Mouse (Mus musculus) MEL (cell line): ENCODE measurements around the gene Fam160b1. TPM values are rescaled to one million over a fixed set of nuclear protein-coding genes. Genes with fewer than 3 reads are reported as not detected.

Source experiments
- DNase-seq: peaks from one replicate; pipeline ENCODE4 v3.0.0; 2011; ENCODE audit warnings: low read depth, low spot score
- H3K27ac ChIP-seq: 2 replicates; pipeline ENCODE4 v1.5.1; 2012; ENCODE audit warnings: low read depth, mild to moderate bottlenecking, control low read depth, low read length, moderate library complexity; ENCODE audit not compliant: control insufficient read depth
- H3K27me3 ChIP-seq, 2 experiments: fragments of 150-350 bp in 1 of 2; sonication (generic) in 1 of 2; 2 replicates each; pipeline ENCODE4 v1.6.1; 2012; ENCODE audit warnings: low read length in 2 of 2, mild to moderate bottlenecking in 2 of 2, improper control_type of control experiment in 1 of 2, moderate library complexity in 1 of 2; ENCODE audit not compliant: insufficient read depth in 2 of 2, control insufficient read depth in 1 of 2
- H3K36me3 ChIP-seq, 2 experiments: 2 replicates each; pipeline ENCODE4 v1.6.1; 2012 to 2014; ENCODE audit warnings: low read length in 2 of 2, improper control_type of control experiment in 1 of 2, inconsistent platforms in 1 of 2, mild to moderate bottlenecking in 1 of 2; ENCODE audit not compliant: insufficient read depth in 2 of 2, control insufficient read depth in 1 of 2
- H3K4me1 ChIP-seq, 2 experiments: fragments of 150-350 bp in 1 of 2; sonication (generic) in 1 of 2; 2 replicates each; pipeline ENCODE4 v1.6.1; 2012; ENCODE audit warnings: low read length in 2 of 2, improper control_type of control experiment in 1 of 2, mild to moderate bottlenecking in 1 of 2; ENCODE audit not compliant: insufficient read depth in 2 of 2, control insufficient read depth in 1 of 2
- H3K4me3 ChIP-seq, 2 experiments: fragments of 150-350 bp in 1 of 2; sonication (generic) in 1 of 2; 2 replicates each; pipeline ENCODE4 v1.5.1; 2012; ENCODE audit warnings: low read depth in 2 of 2, low read length in 2 of 2, mild to moderate bottlenecking in 2 of 2, moderate library complexity in 2 of 2, control low read depth in 1 of 2, improper control_type of control experiment in 1 of 2; ENCODE audit not compliant: control insufficient read depth in 1 of 2, insufficient read depth in 1 of 2
- H3K79me2 ChIP-seq: 2 replicates; pipeline ENCODE4 v1.6.1; 2012; ENCODE audit warnings: mild to moderate bottlenecking, low read length, moderate library complexity; ENCODE audit not compliant: control insufficient read depth, poor library complexity, insufficient read depth
- H3K9ac ChIP-seq: 2 replicates; pipeline ENCODE4 v1.6.1; 2012; ENCODE audit warnings: low read depth, mild to moderate bottlenecking, control low read depth, low read length, moderate library complexity; ENCODE audit not compliant: control insufficient read depth, poor library complexity, severe bottlenecking
- H3K9me3 ChIP-seq: fragments of 150-350 bp; sonication (generic); replicated peaks from 2 replicates; pipeline ENCODE4 v1.6.1; 2012; ENCODE audit warnings: mild to moderate bottlenecking, low read length, improper control_type of control experiment, moderate library complexity; ENCODE audit not compliant: insufficient read depth
- CHD2 ChIP-seq: IDR thresholded peaks from 2 replicates; pipeline ENCODE4 v1.6.1; 2011; ENCODE audit warnings: low read length, improper control_type of control experiment
- CTCF ChIP-seq, 3 experiments: IDR thresholded peaks in 2 of 3; conservative IDR thresholded peaks in 1 of 3; 2 replicates each; pipeline ENCODE4 v1.5.1; 2011 to 2012; ENCODE audit warnings: low read length in 3 of 3, low read depth in 2 of 3, mild to moderate bottlenecking in 2 of 3, improper control_type of control experiment in 1 of 3, inconsistent platforms in 1 of 3, mixed read lengths in 1 of 3, moderate library complexity in 1 of 3; ENCODE audit not compliant: control insufficient read depth in 1 of 3, insufficient read depth in 1 of 3, poor library complexity in 1 of 3, severe bottlenecking in 1 of 3
- ELF1 ChIP-seq: IDR thresholded peaks from 2 replicates; pipeline ENCODE4 v1.6.1; 2014; ENCODE audit warnings: low read depth, mild to moderate bottlenecking, inconsistent platforms, low read length, improper control_type of control experiment, moderate library complexity
- EP300 ChIP-seq, 2 experiments: IDR thresholded peaks; 2 replicates each; pipeline ENCODE4 v1.6.1; 2011; ENCODE audit warnings: improper control_type of control experiment in 2 of 2, low read length in 2 of 2, low read depth in 1 of 2, mild to moderate bottlenecking in 1 of 2
- ETS1 ChIP-seq: IDR thresholded peaks from 2 replicates; pipeline ENCODE4 v1.6.1; 2012; ENCODE audit warnings: low read depth, mild to moderate bottlenecking, inconsistent platforms, low read length, improper control_type of control experiment, moderate library complexity
- GATA1 ChIP-seq: IDR thresholded peaks from 2 replicates; pipeline ENCODE4 v1.6.1; 2011; ENCODE audit warnings: low read depth, low read length, improper control_type of control experiment
- HCFC1 ChIP-seq: IDR thresholded peaks from 2 replicates; pipeline ENCODE4 v1.6.1; 2012; ENCODE audit warnings: low read depth, mild to moderate bottlenecking, inconsistent platforms, low read length, improper control_type of control experiment, moderate library complexity
- JUND ChIP-seq: IDR thresholded peaks from 2 replicates; pipeline ENCODE4 v1.6.1; 2011; ENCODE audit warnings: low read depth, mild to moderate bottlenecking, improper control_type of control experiment, low read length
- MAFK ChIP-seq: IDR thresholded peaks from 2 replicates; pipeline ENCODE4 v1.6.1; 2011; ENCODE audit warnings: low read depth, mild to moderate bottlenecking, low read length, improper control_type of control experiment, borderline replicate concordance
- MAX ChIP-seq: IDR thresholded peaks from 2 replicates; pipeline ENCODE4 v1.6.1; 2011; ENCODE audit warnings: low read length, improper control_type of control experiment
- MEF2A ChIP-seq: IDR thresholded peaks from 2 replicates; pipeline ENCODE4 v1.6.1; 2014; ENCODE audit warnings: low read depth, mild to moderate bottlenecking, inconsistent platforms, low read length, improper control_type of control experiment; ENCODE audit not compliant: poor library complexity, insufficient replicate concordance, severe bottlenecking; ENCODE audit errors: extremely low read depth
- MXI1 ChIP-seq: IDR thresholded peaks from 2 replicates; pipeline ENCODE4 v1.6.1; 2011; ENCODE audit warnings: mild to moderate bottlenecking, low read depth, low read length, improper control_type of control experiment
- MYB ChIP-seq: IDR thresholded peaks from 2 replicates; pipeline ENCODE4 v1.6.1; 2011; ENCODE audit warnings: mild to moderate bottlenecking, low read depth, low read length, improper control_type of control experiment
- POLR2A ChIP-seq, 2 experiments: IDR thresholded peaks; 2 replicates each; pipeline ENCODE4 v1.6.1; 2011 to 2012; ENCODE audit warnings: low read length in 2 of 2, mild to moderate bottlenecking in 2 of 2, control low read depth in 1 of 2, improper control_type of control experiment in 1 of 2, low read depth in 1 of 2, moderate library complexity in 1 of 2; ENCODE audit not compliant: control insufficient read depth in 1 of 2, insufficient read depth in 1 of 2, poor library complexity in 1 of 2
- POLR2AphosphoS2 ChIP-seq: IDR thresholded peaks from 2 replicates; pipeline ENCODE4 v1.6.1; 2011; ENCODE audit warnings: low read length, improper control_type of control experiment
- RAD21 ChIP-seq: IDR thresholded peaks from 2 replicates; pipeline ENCODE4 v1.6.1; 2011; ENCODE audit warnings: mild to moderate bottlenecking, low read depth, low read length, improper control_type of control experiment
- RCOR1 ChIP-seq: IDR thresholded peaks from 2 replicates; pipeline ENCODE4 v1.6.1; 2012; ENCODE audit warnings: low read depth, mild to moderate bottlenecking, inconsistent platforms, low read length, improper control_type of control experiment
- SMC3 ChIP-seq: IDR thresholded peaks from 2 replicates; pipeline ENCODE4 v1.6.1; 2011; ENCODE audit warnings: low read depth, low read length, improper control_type of control experiment
- TBP ChIP-seq: IDR thresholded peaks from 2 replicates; pipeline ENCODE4 v1.8.0; 2011; ENCODE audit warnings: low read depth, low read length, improper control_type of control experiment
- TCF12 ChIP-seq: IDR thresholded peaks from 2 replicates; pipeline ENCODE4 v1.6.1; 2014; ENCODE audit warnings: low read depth, mild to moderate bottlenecking, inconsistent platforms, low read length, improper control_type of control experiment, moderate library complexity
- USF1 ChIP-seq: IDR thresholded peaks from 2 replicates; pipeline ENCODE4 v1.6.1; 2014; ENCODE audit warnings: low read depth, mild to moderate bottlenecking, inconsistent platforms, low read length, improper control_type of control experiment, moderate library complexity
- ZMIZ1 ChIP-seq: IDR thresholded peaks from 2 replicates; pipeline ENCODE4 v1.6.1; 2012; ENCODE audit warnings: low read depth, mild to moderate bottlenecking, inconsistent platforms, low read length, improper control_type of control experiment, moderate library complexity
- ZNF384 ChIP-seq: IDR thresholded peaks from 2 replicates; pipeline ENCODE4 v1.6.1; 2012; ENCODE audit warnings: low read depth, mild to moderate bottlenecking, inconsistent platforms, low read length, improper control_type of control experiment
- polyA plus RNA-seq, 2 experiments: library from polyadenylated mRNA; stranded (reverse) in 1 of 2; unstranded in 1 of 2; fragments of >175 nt in 1 of 2; fragments of >200 nt in 1 of 2; gene quantifications; 2 replicates each; pipeline versions ENCODE4 v1.2.1 to v1.2.4; 2012; ENCODE audit warnings: low replicate concordance in 2 of 2, low read depth in 1 of 2; ENCODE audit not compliant: insufficient read length in 2 of 2, insufficient read depth in 1 of 2, missing spikeins in 1 of 2
- total RNA-seq: library from RNA; depleted of rRNA; stranded (reverse); fragments of 300-350 nt; gene quantifications from 2 replicates; pipeline ENCODE4 v1.2.3, GENCODE M21; 2012

Gene Fam160b1
- total and polyA plus RNA-seq, 3 experiments, result 8.6 to 28.3 (median 19.0) TPM

DNA sequence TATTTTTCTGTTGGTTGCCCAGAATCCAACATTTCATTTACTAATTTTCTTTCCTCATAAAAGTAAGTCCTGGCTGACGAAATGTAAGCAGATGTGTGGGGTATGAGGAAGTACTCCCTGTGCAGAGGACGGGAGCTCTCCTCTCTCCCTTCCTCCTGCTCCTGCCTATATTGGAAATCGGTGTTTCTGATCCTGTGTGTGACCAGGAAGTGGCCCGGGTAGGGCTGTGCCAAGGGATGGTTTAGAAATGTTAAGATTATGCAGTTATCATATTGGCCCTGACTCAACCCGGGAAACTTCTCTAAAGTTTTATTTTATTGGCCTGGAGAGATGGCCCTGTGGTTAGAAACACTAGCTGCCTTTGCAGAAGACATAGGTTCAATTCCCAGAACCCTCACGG lies 5.8 kb upstream of the Fam160b1 start:
- Histone ChIP-seq H3K4me3 (no peak overlapping the region), H3K36me3 (peaks cover 0 to 26% of the 10 kb centered on the region in 2 experiments; a peak in 2 of 4 replicates), H3K9ac (no peak overlapping the region), H3K27ac (no peak overlapping the region), H3K79me2 (peaks cover 28% of the 10 kb centered on the region), H3K27me3 (no peaks in the 10 kb centered on the region), H3K4me1 (peaks cover 7 to 22% of the 10 kb centered on the region in 2 experiments), H3K9me3 (no peaks in the 10 kb centered on the region)
- peak; percentile 58 for DNase-seq
- TF ChIP-seq GATA1 (peak; percentile 42; the same call in 1 of the 2 replicates), MXI1 (no peak), SMC3 (no peak; the same call in 1 of the 2 replicates), RCOR1 (peak; percentile 39; the same call in 1 of the 2 replicates), ELF1 (peak; percentile 77), JUND (0 out of 2 replicates have a peak, but pooled peaks have one; percentile 21), MAX (no peak), ZMIZ1 (no peak), CHD2 (no peak), MAFK (no peak), ZNF384 (no peak), POLR2A (IDR thresholded peaks at IDR 0.05; ENCODE audit: control insufficient read depth in 1 of 2, insufficient read depth in 1 of 2, low read depth in 1 of 2, low read length in 2 of 2, poor library complexity in 1 of 2) (no peak), TCF12 (no peak; the same call in 1 of the 2 replicates), TBP (no peak), MYB (no peak), HCFC1 (no peak), ETS1 (peak; percentile 42), MEF2A (0 out of 2 replicates have a peak, but pooled peaks have one; percentile 3), CTCF (IDR thresholded peaks at IDR 0.05 in 2 of 3, conservative IDR thresholded peaks at IDR 0.05 in 1 of 3; ENCODE audit: control insufficient read depth in 1 of 3, insufficient read depth in 1 of 3, low read depth in 2 of 3, low read length in 3 of 3, poor library complexity in 1 of 3, severe bottlenecking in 1 of 3) (no peak), EP300 (IDR thresholded peaks at IDR 0.05; ENCODE audit: low read depth in 1 of 2, low read length in 2 of 2) (peak; percentile 19 to 47; a peak in 3 of 4 replicates), RAD21 (no peak), POLR2AphosphoS2 (peak; percentile 35; the same call in 1 of the 2 replicates), USF1 (no peak)
